In the genomic region with DNA sequence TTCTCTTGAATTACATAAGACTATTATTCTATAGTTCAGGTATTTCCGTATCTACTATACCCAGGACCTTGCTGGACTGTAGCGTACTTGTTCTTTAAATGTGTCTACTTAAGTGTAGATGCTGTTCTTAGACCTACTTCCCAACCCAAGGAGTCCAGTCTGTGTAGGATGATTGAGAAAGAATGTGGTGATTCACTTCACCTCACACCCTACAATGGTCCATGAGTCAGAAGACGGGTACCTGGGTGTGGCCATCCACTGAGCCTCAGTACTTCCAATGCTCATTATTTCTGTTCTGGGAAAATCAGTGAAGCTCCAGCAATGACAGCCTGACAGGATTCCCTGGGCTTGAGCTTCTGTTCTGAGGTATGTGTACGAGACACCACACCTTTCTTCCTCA, we compare ENCODE assay signal across 26 mouse cellular contexts. TPM values are rescaled to one million over a fixed set of nuclear protein-coding genes. Genes with fewer than 3 reads are reported as not detected.
DNase-seq lines count a peak whose midpoint lies in the region; ATAC-seq lines count a peak whose summit lies in the region.
"Had no signal": no experiment of that assay in that cellular context is flagged by ENCODE, and none has a peak within 500 bp of the region (broad histone marks: within the 10 kb centered on the region; RNA-seq: fewer than 3 reads in every experiment).

No protein-coding gene starts in this region.

- peak; percentile 43 for DNase-seq in heart, adult 11 months
- DNase-seq in 416B (ENCODE audit: low read depth): peak; percentile 67
- DNase-seq in urinary bladder, adult 2 months (ENCODE audit: low spot score): no peak
- DNase-seq in ovary, postnatal 36 days (ENCODE audit: low spot score): no peak
- DNase-seq in left cerebral cortex, postnatal 14 days (ENCODE audit: low spot score in 2 of 2): no peak
- DNase-seq: adrenal gland, postnatal 14 days; cerebellum, adult 18-20 months; cerebellum, postnatal 14 days; forebrain, postnatal 0 days; heart, postnatal 4 days; kidney, adult 8-10 months; kidney, postnatal 14 days; layer of hippocampus, adult 9-11 months; midbrain, embryonic 14.5 days; right cerebral cortex, postnatal 4 days; thymus, postnatal 4 days had no signal

- no peak overlapping the region for H3K4me3 ChIP-seq in heart, embryonic 11.5 days (ENCODE audit: low read depth, low read length)
- H3K4me3 ChIP-seq: forebrain, embryonic 12.5 days; heart, embryonic 12.5 days; hindbrain, embryonic 13.5 days; limb, embryonic 12.5 days; liver, embryonic 15.5 days; lung, embryonic 15.5 days had no signal

- H3K4me1 ChIP-seq in heart, embryonic 11.5 days (ENCODE audit: control insufficient read depth, insufficient read depth, low read length): no peaks in the 10 kb centered on the region
- H3K4me1 ChIP-seq: forebrain, embryonic 12.5 days; heart, embryonic 12.5 days; hindbrain, embryonic 13.5 days; limb, embryonic 12.5 days; liver, embryonic 15.5 days; lung, embryonic 15.5 days had no signal

- H3K27ac ChIP-seq in heart, embryonic 11.5 days (ENCODE audit: low read depth, low read length): no peak overlapping the region
- H3K27ac ChIP-seq: forebrain, embryonic 12.5 days; hindbrain, embryonic 13.5 days; limb, embryonic 12.5 days; liver, embryonic 15.5 days; lung, embryonic 15.5 days had no signal

- no peak overlapping the region for H3K9ac ChIP-seq in heart, embryonic 11.5 days (ENCODE audit: low read depth, low read length)
- H3K9ac ChIP-seq: forebrain, embryonic 12.5 days; forebrain, postnatal 0 days; heart, embryonic 12.5 days; hindbrain, embryonic 13.5 days; limb, embryonic 12.5 days; liver, embryonic 15.5 days; lung, embryonic 15.5 days had no signal

- WGBS in heart, embryonic 11.5 days (ENCODE audit: insufficient replicate concordance): 86% methylated on average over 4 of the region's 4 CpGs

- intact Hi-C loops in left cerebral cortex, postnatal 14 days (cut with DNase I): no loop called here

- H3K9me3 ChIP-seq in heart, embryonic 11.5 days (replicated peaks; ENCODE audit: control insufficient read depth, low read length): no peaks in the 10 kb centered on the region
- H3K9me3 ChIP-seq: forebrain, embryonic 12.5 days; heart, embryonic 12.5 days; hindbrain, embryonic 13.5 days; limb, embryonic 12.5 days; liver, embryonic 15.5 days; lung, embryonic 15.5 days had no signal

- no peaks in the 10 kb centered on the region for H3K27me3 ChIP-seq in heart, embryonic 11.5 days (ENCODE audit: control insufficient read depth, insufficient read depth, low read length)
- H3K27me3 ChIP-seq: forebrain, embryonic 12.5 days; heart, embryonic 12.5 days; hindbrain, embryonic 13.5 days; limb, embryonic 12.5 days; liver, embryonic 15.5 days; lung, embryonic 15.5 days had no signal

- ATAC-seq in heart, embryonic 11.5 days (replicated peaks; ENCODE audit: insufficient number of reproducible peaks, low FRiP score, low TSS enrichment): no peak
- peak; percentile 38 for ATAC-seq in granulocyte monocyte progenitor cell, adult 5-6 weeks (replicated peaks; ENCODE audit: poor library complexity, severe bottlenecking)
- ATAC-seq in neutrophil, adult 5-6 weeks (ENCODE audit: extremely low read depth, insufficient number of reproducible peaks, low FRiP score, poor library complexity, severe bottlenecking): peak; percentile 54; the same call in 1 of the 2 replicates
- ATAC-seq: forebrain, postnatal 0 days; intestine, embryonic 16.5 days had no signal

- no peak overlapping the region for H3K4me2 ChIP-seq in heart, embryonic 11.5 days
- H3K4me2 ChIP-seq: forebrain, embryonic 12.5 days; heart, embryonic 12.5 days; hindbrain, embryonic 13.5 days; limb, embryonic 12.5 days; liver, embryonic 15.5 days; lung, embryonic 15.5 days had no signal

- no peaks in the 10 kb centered on the region for H3K36me3 ChIP-seq in heart, embryonic 11.5 days (ENCODE audit: control insufficient read depth, insufficient read depth, low read length)
- H3K36me3 ChIP-seq: forebrain, embryonic 12.5 days; heart, embryonic 12.5 days; hindbrain, embryonic 13.5 days; limb, embryonic 12.5 days; liver, embryonic 15.5 days; lung, embryonic 15.5 days had no signal

RNA-seq across cellular contexts. Expression of a gene that starts 25.5 kb away (rescaled TPM):
- 54.4 and 62.4 TPM in 2 replicates for polyA plus RNA-seq in heart, embryonic 11.5 days (2014; fragmentation: Nextera tagmentation; extraction: Ambion mirVana)
- 8.9 and 11.3 TPM in 2 replicates for total RNA-seq in granulocyte monocyte progenitor cell, adult 5-6 weeks (2014; fragmentation: Nextera tagmentation)
- total RNA-seq in granulocyte monocyte progenitor cell, adult 5-6 weeks (2017): 59.3 and 73.1 TPM in 2 replicates
- 607 and 625 TPM in 2 replicates for total RNA-seq in neutrophil, adult 5-6 weeks (2017)
- 50.0 and 53.2 TPM in 2 replicates for polyA plus RNA-seq in urinary bladder, adult 2 months (2012; rRNA removed)
- 10 to 100 TPM; 57.7 to 59.7 TPM for total RNA-seq in left cerebral cortex, postnatal 14 days (2021)

Comparison
In these comparisons a context has a peak if more than half of its experiments do, and no peak if none do; other contexts are left out.
1. DNase-seq: peak in heart, adult 11 months (single experiment) and 416B (single experiment); none in urinary bladder, adult 2 months (single experiment), ovary, postnatal 36 days (single experiment) and left cerebral cortex, postnatal 14 days (0 of 2).